Mouse (Mus musculus) ES-E14 (cell line): ENCODE data around the gene Lca5l. TPM values are rescaled to one million over a fixed set of nuclear protein-coding genes. Genes with fewer than 3 reads are reported as not detected.

Experiments
- DNase-seq: peaks from one replicate; pipeline ENCODE4 v3.0.0-alpha.2; 2013; ENCODE audit warnings: low read depth, low spot score
- H3K27ac ChIP-seq: 2 replicates; pipeline ENCODE4 v1.5.1; 2012; ENCODE audit warnings: low read depth, mild to moderate bottlenecking, low read length, moderate library complexity, mixed read lengths; ENCODE audit not compliant: poor library complexity, insufficient read depth, severe bottlenecking
- H3K36me3 ChIP-seq: 2 replicates; pipeline ENCODE4 v1.6.1; 2012; ENCODE audit warnings: mild to moderate bottlenecking, low read length, moderate library complexity, mixed read lengths; ENCODE audit not compliant: control insufficient read depth, poor library complexity, insufficient read depth, severe bottlenecking
- H3K4me1 ChIP-seq, 2 experiments: fragments of 150-350 bp in 1 of 2; sonication (generic) in 1 of 2; 2 replicates each; pipeline ENCODE4 v1.6.1; 2012; ENCODE audit warnings: low read length in 2 of 2, mild to moderate bottlenecking in 1 of 2, mixed read lengths in 1 of 2; ENCODE audit not compliant: control insufficient read depth in 2 of 2, insufficient read depth in 2 of 2, poor library complexity in 1 of 2
- H3K4me3 ChIP-seq, 2 experiments: fragments of 150-350 bp in 1 of 2; sonication (generic) in 1 of 2; 2 replicates each; pipeline ENCODE4 v1.5.1; 2012; ENCODE audit warnings: low read length in 2 of 2, low read depth in 1 of 2, mild to moderate bottlenecking in 1 of 2, mixed read lengths in 1 of 2; ENCODE audit not compliant: insufficient read depth in 1 of 2, poor library complexity in 1 of 2, severe bottlenecking in 1 of 2
- H3K9ac ChIP-seq: 2 replicates; pipeline ENCODE4 v1.6.1; 2012; ENCODE audit warnings: low read depth, mild to moderate bottlenecking, low read length, mixed read lengths; ENCODE audit not compliant: poor library complexity, insufficient read depth, severe bottlenecking
- H3K9me3 ChIP-seq: fragments of 150-350 bp; sonication (generic); 2 replicates; pipeline ENCODE4 v1.6.1; 2012; ENCODE audit warnings: low read depth, mild to moderate bottlenecking, low read length; ENCODE audit not compliant: control insufficient read depth, insufficient read depth
- CHD2 ChIP-seq: IDR thresholded peaks from 2 replicates; pipeline ENCODE4 v1.6.1; 2014; ENCODE audit warnings: mild to moderate bottlenecking, low read depth, low read length, inconsistent platforms
- HCFC1 ChIP-seq: IDR thresholded peaks from 2 replicates; pipeline ENCODE4 v1.6.1; 2012; ENCODE audit warnings: low read length, inconsistent platforms, borderline replicate concordance; ENCODE audit not compliant: insufficient read depth
- MAFK ChIP-seq: IDR thresholded peaks from 2 replicates; pipeline ENCODE4 v1.6.1; 2014; ENCODE audit warnings: mild to moderate bottlenecking, low read depth, low read length, inconsistent platforms; ENCODE audit not compliant: insufficient read depth
- ZC3H11A ChIP-seq: IDR thresholded peaks from 2 replicates; pipeline ENCODE4 v1.6.1; 2012; ENCODE audit warnings: low read depth, mild to moderate bottlenecking, inconsistent platforms, low read length, borderline replicate concordance
- ZNF384 ChIP-seq: IDR thresholded peaks from 2 replicates; pipeline ENCODE4 v1.6.1; 2012; ENCODE audit warnings: low read depth, low read length, inconsistent platforms
- in situ Hi-C, 2 experiments: fragments of 600-800 bp; cut with MboI; formaldehyde crosslinking; loops; one replicate each; pipeline ENCODE4 v1.15.1; 2025; ENCODE audit warnings: low sequenced_read_pairs in 2 of 2, inconsistent platforms in 1 of 2; ENCODE audit not compliant: unreplicated experiment in 2 of 2
- total RNA-seq: library from RNA; depleted of rRNA; stranded (reverse); fragments of 300-350 nt; gene quantifications from 2 replicates; pipeline ENCODE4 v1.2.3, GENCODE M21; 2012; rRNA removed

Lca5l gene
- total RNA-seq, 1 experiment: 0.58 TPM

GRCm38 (mm10) chr16:96114729-96115128 is 77.3 kb downstream of the Lca5l start:
- Histone ChIP-seq H3K27ac (no peak overlapping the region), H3K9me3 (no peaks in the 10 kb centered on the region), H3K36me3 (no peaks in the 10 kb centered on the region), H3K4me1 (no peaks in the 10 kb centered on the region), H3K9ac (peak overlapping the region; percentile 30; the same call in 1 of the 2 replicates), H3K4me3 (no peak overlapping the region; a peak in 1 of 4 replicates)
- in situ Hi-C loops: no loop called here
- TF ChIP-seq ZC3H11A (0 out of 2 replicates have a peak, but pooled peaks have one; percentile 8), HCFC1 (no peak), MAFK (no peak), ZNF384 (0 out of 2 replicates have a peak, but pooled peaks have one; percentile 25), CHD2 (no peak)
- no peak for DNase-seq

- in situ Hi-C loops: no loop called here
- no peak overlapping the region for H3K27ac ChIP-seq
- H3K4me3 ChIP-seq: no peak overlapping the region
- TF ChIP-seq HCFC1 (no peak), MAFK (no peak), ZC3H11A (no peak), CHD2 (no peak), ZNF384 (no peak)
- H3K9ac ChIP-seq: no peak overlapping the region
- no peaks in the 10 kb centered on the region for H3K4me1 ChIP-seq
- H3K9me3 ChIP-seq: no peaks in the 10 kb centered on the region
- H3K36me3 ChIP-seq: no peaks in the 10 kb centered on the region
- DNase-seq: no peak
These were observed 79.3 kb downstream of the Lca5l start for GRCm38 (mm10) chr16:96112769-96113168.

- no peak for DNase-seq
- Histone ChIP-seq H3K9me3 (no peaks in the 10 kb centered on the region), H3K36me3 (no peaks in the 10 kb centered on the region), H3K4me1 (no peaks in the 10 kb centered on the region), H3K9ac (no peak overlapping the region), H3K4me3 (no peak overlapping the region), H3K27ac (no peak overlapping the region)
- in situ Hi-C loops: no loop called here
- no peak for TF ChIP-seq HCFC1
- TF ChIP-seq CHD2: no peak
- no peak for TF ChIP-seq ZC3H11A
- TF ChIP-seq ZNF384: no peak
- TF ChIP-seq MAFK: no peak
These were observed 81.3 kb downstream of the Lca5l start for GRCm38 (mm10) chr16:96110655-96111345.

GRCm38 (mm10) chr16:96109673-96110072 is 82.4 kb downstream of the Lca5l start:
- in situ Hi-C loops: no loop called here
- TF ChIP-seq MAFK: no peak
- TF ChIP-seq ZNF384: no peak
- TF ChIP-seq CHD2: no peak
- TF ChIP-seq ZC3H11A: no peak
- no peak for TF ChIP-seq HCFC1
- Histone ChIP-seq H3K4me3 (no peak overlapping the region), H3K9me3 (no peaks in the 10 kb centered on the region), H3K4me1 (no peaks in the 10 kb centered on the region), H3K36me3 (no peaks in the 10 kb centered on the region), H3K27ac (no peak overlapping the region), H3K9ac (no peak overlapping the region)
- no peak for DNase-seq

Other genes starting within 250 kb of the Lca5l start
- 82.8 and 92.9 TPM in 2 replicates for gene Psmg1, start 201.3 kb downstream of the Lca5l start, total RNA-seq
- gene Brwd1, start 109.7 kb downstream of the Lca5l start, total RNA-seq: 117 and 146 TPM in 2 replicates
- gene Hmgn1, start 64.5 kb downstream of the Lca5l start, total RNA-seq: 278 and 403 TPM in 2 replicates
- gene Wrb, start 46.9 kb downstream of the Lca5l start, total RNA-seq: 93.7 and 126 TPM in 2 replicates
- gene Sh3bgr, start 8.2 kb upstream of the Lca5l start, total RNA-seq: 1.9 and 3.2 TPM in 2 replicates
- 0.05 TPM in 1 of 2 replicates, not detected in the other for gene B3galt5, start 43.5 kb upstream of the Lca5l start, total RNA-seq